16 mouse cellular contexts compared by ENCODE assay signal in genomic region chr14:115477360-115477759, GRCm38 (mm10).
A peak's percentile ranks its signal among the peaks of the same experiment; 100 is the strongest.
DNase-seq lines count a peak whose midpoint lies in the region; ATAC-seq and TF ChIP-seq lines count a peak whose summit lies in the region.
"Had no signal": no experiment of that assay in that cellular context is flagged by ENCODE, and none has a peak within 500 bp of the region (broad histone marks: within the 10 kb centered on the region; RNA-seq: fewer than 3 reads in every experiment).

No protein-coding gene starts in this region.

- H3K27ac ChIP-seq in embryonic facial prominence, embryonic 14.5 days (replicated peaks; ENCODE audit: low read depth, low read length) = no peak overlapping the region
- no peak overlapping the region for H3K27ac ChIP-seq in embryonic facial prominence, embryonic 10.5 days (replicated peaks)
- no peak overlapping the region for H3K27ac ChIP-seq in heart, postnatal 0 days (ENCODE audit: low read depth)
- no peak overlapping the region for H3K27ac ChIP-seq in heart, adult 2 months
- no peak overlapping the region for H3K27ac ChIP-seq in lung, postnatal 0 days (ENCODE audit: low read length)
- no peak overlapping the region for H3K27ac ChIP-seq in limb, embryonic 15.5 days
- H3K27ac ChIP-seq in thymus, adult 2 months (ENCODE audit: control insufficient read depth, insufficient read depth, low read length) = no peak overlapping the region
- H3K27ac ChIP-seq: left cerebral cortex, adult 2 months; liver, embryonic 14.5 days; midbrain, embryonic 13.5 days; neural tube, embryonic 15.5 days had no signal

- TF ChIP-seq POLR2A in heart, adult 2 months (IDR thresholded peaks at IDR 0.05; ENCODE audit: insufficient read depth, low read depth, low read length) = no peak
- TF ChIP-seq POLR2A in thymus, adult 2 months (IDR thresholded peaks at IDR 0.05; ENCODE audit: control insufficient read depth, extremely low read depth, insufficient read depth, low read length, poor library complexity) = no peak

- intact Hi-C loops in heart, adult 2 months (cut with DNase I) = no loop called here

- DNase-seq in embryonic facial prominence, embryonic 14.5 days (ENCODE audit: low spot score) = peak; percentile 60
- no peak for DNase-seq in embryonic facial prominence, embryonic 10.5 days (ENCODE audit: low spot score)
- no peak for DNase-seq in heart, postnatal 0 days (ENCODE audit: low spot score)
- no peak for DNase-seq in heart, adult 2 months
- no peak for DNase-seq in lung, postnatal 0 days (ENCODE audit: low spot score)
- no peak for DNase-seq in lung, adult 18-20 months
- DNase-seq in thymus, adult 2 months = no peak
- DNase-seq: adrenal gland, adult 2 months; cerebellum, postnatal 36 days; kidney, adult 2 months; thymus, postnatal 14 days had no signal

- no peak for TF ChIP-seq EP300 in heart, postnatal 0 days (IDR thresholded peaks at IDR 0.05; ENCODE audit: low read depth)
- TF ChIP-seq EP300 in heart, adult 2 months (IDR thresholded peaks at IDR 0.05; ENCODE audit: insufficient read depth, low read depth, low read length) = no peak
- TF ChIP-seq EP300 in lung, postnatal 0 days (IDR thresholded peaks at IDR 0.05) = no peak

- peak; percentile 77 for ATAC-seq in embryonic facial prominence, embryonic 14.5 days (ENCODE audit: low read depth)
- peak; percentile 30; the same call in 1 of the 2 replicates for ATAC-seq in heart, postnatal 0 days (ENCODE audit: insufficient read depth, low read depth)
- ATAC-seq in lung, postnatal 0 days = no peak; the same call in 1 of the 2 replicates
- ATAC-seq in limb, embryonic 15.5 days (ENCODE audit: insufficient number of reproducible peaks, low FRiP score, low TSS enrichment, low read depth) = no peak
- ATAC-seq: midbrain, embryonic 13.5 days had no signal

- 53% methylated on average over 14 of the region's 14 CpGs for WGBS in embryonic facial prominence, embryonic 14.5 days
- WGBS in embryonic facial prominence, embryonic 10.5 days = 80% methylated on average over 14 of the region's 14 CpGs
- WGBS in heart, postnatal 0 days = 24% methylated on average over 14 of the region's 14 CpGs
- 48% methylated on average over 14 of the region's 14 CpGs for WGBS in heart, adult 2 months
- 38% methylated on average over 14 of the region's 14 CpGs for WGBS in lung, postnatal 0 days
- 45% methylated on average over 14 of the region's 14 CpGs for WGBS in limb, embryonic 15.5 days
- WGBS in thymus, adult 2 months = 82% methylated on average over 14 of the region's 14 CpGs

- no peak overlapping the region for H3K9ac ChIP-seq in embryonic facial prominence, embryonic 14.5 days (ENCODE audit: low read depth, low read length)
- H3K9ac ChIP-seq in heart, postnatal 0 days (replicated peaks; ENCODE audit: low read depth, low read length) = no peak overlapping the region
- no peak overlapping the region for H3K9ac ChIP-seq in heart, adult 2 months (ENCODE audit: low read depth, low read length)
- no peak overlapping the region for H3K9ac ChIP-seq in lung, postnatal 0 days (replicated peaks; ENCODE audit: low read depth)
- H3K9ac ChIP-seq in limb, embryonic 15.5 days = no peak overlapping the region
- H3K9ac ChIP-seq: liver, embryonic 14.5 days; midbrain, embryonic 13.5 days; neural tube, embryonic 15.5 days had no signal

- no peaks in the 10 kb centered on the region for H3K9me3 ChIP-seq in embryonic facial prominence, embryonic 14.5 days (ENCODE audit: control insufficient read depth, low read length)
- no peaks in the 10 kb centered on the region for H3K9me3 ChIP-seq in embryonic facial prominence, embryonic 10.5 days
- H3K9me3 ChIP-seq in heart, postnatal 0 days (replicated peaks; ENCODE audit: control insufficient read depth, low read length) = no peaks in the 10 kb centered on the region
- H3K9me3 ChIP-seq in lung, postnatal 0 days (ENCODE audit: low read length) = no peaks in the 10 kb centered on the region
- H3K9me3 ChIP-seq in limb, embryonic 15.5 days = no peaks in the 10 kb centered on the region
- H3K9me3 ChIP-seq: midbrain, embryonic 13.5 days; neural tube, embryonic 15.5 days had no signal

- 0 out of 2 replicates have a peak, but pooled peaks cover 3% of the 10 kb centered on the region for H3K4me1 ChIP-seq in embryonic facial prominence, embryonic 14.5 days (ENCODE audit: control insufficient read depth, insufficient read depth, low read length)
- 0 out of 2 replicates have a peak, but pooled peaks cover 5% of the 10 kb centered on the region for H3K4me1 ChIP-seq in embryonic facial prominence, embryonic 10.5 days
- no peaks in the 10 kb centered on the region for H3K4me1 ChIP-seq in heart, postnatal 0 days (ENCODE audit: control insufficient read depth, insufficient read depth)
- H3K4me1 ChIP-seq in heart, adult 2 months (ENCODE audit: control insufficient read depth, insufficient read depth, low read length) = no peaks in the 10 kb centered on the region
- H3K4me1 ChIP-seq in lung, postnatal 0 days (ENCODE audit: insufficient read depth, low read depth, low read length) = no peaks in the 10 kb centered on the region
- 0 out of 2 replicates have a peak, but pooled peaks cover 4% of the 10 kb centered on the region for H3K4me1 ChIP-seq in limb, embryonic 15.5 days
- no peaks in the 10 kb centered on the region for H3K4me1 ChIP-seq in thymus, adult 2 months (replicated peaks; ENCODE audit: control insufficient read depth, insufficient read depth, low read length)
- H3K4me1 ChIP-seq: midbrain, embryonic 13.5 days; neural tube, embryonic 15.5 days had no signal

- no peaks in the 10 kb centered on the region for H3K79me2 ChIP-seq in heart, adult 2 months (replicated peaks; ENCODE audit: control insufficient read depth, insufficient read depth, low read length)

- no peaks in the 10 kb centered on the region for H3K36me3 ChIP-seq in embryonic facial prominence, embryonic 14.5 days (ENCODE audit: control insufficient read depth, insufficient read depth, low read length)
- H3K36me3 ChIP-seq in embryonic facial prominence, embryonic 10.5 days (replicated peaks) = no peaks in the 10 kb centered on the region
- no peaks in the 10 kb centered on the region for H3K36me3 ChIP-seq in heart, postnatal 0 days (replicated peaks; ENCODE audit: control insufficient read depth, insufficient read depth, low read length)
- H3K36me3 ChIP-seq in heart, adult 2 months (ENCODE audit: control insufficient read depth, insufficient read depth, low read length) = no peaks in the 10 kb centered on the region
- no peaks in the 10 kb centered on the region for H3K36me3 ChIP-seq in lung, postnatal 0 days (ENCODE audit: insufficient read depth, low read length)
- no peaks in the 10 kb centered on the region for H3K36me3 ChIP-seq in limb, embryonic 15.5 days
- no peaks in the 10 kb centered on the region for H3K36me3 ChIP-seq in thymus, adult 2 months (ENCODE audit: control insufficient read depth, insufficient read depth, low read length)
- H3K36me3 ChIP-seq: midbrain, embryonic 13.5 days; neural tube, embryonic 15.5 days had no signal

- H3K4me3 ChIP-seq in embryonic facial prominence, embryonic 14.5 days (ENCODE audit: low read depth, low read length) = no peak overlapping the region
- no peak overlapping the region for H3K4me3 ChIP-seq in embryonic facial prominence, embryonic 10.5 days
- no peak overlapping the region for H3K4me3 ChIP-seq in heart, postnatal 0 days (ENCODE audit: low read depth, low read length)
- H3K4me3 ChIP-seq in heart, adult 2 months = no peak overlapping the region
- H3K4me3 ChIP-seq in lung, postnatal 0 days (ENCODE audit: low read depth, low read length) = no peak overlapping the region
- H3K4me3 ChIP-seq in limb, embryonic 15.5 days = no peak overlapping the region
- no peak overlapping the region for H3K4me3 ChIP-seq in thymus, adult 2 months (ENCODE audit: control insufficient read depth, insufficient read depth, low read length)
- H3K4me3 ChIP-seq: left cerebral cortex, adult 2 months; midbrain, embryonic 13.5 days; neural tube, embryonic 15.5 days had no signal

- TF ChIP-seq CTCF in heart, postnatal 0 days (IDR thresholded peaks at IDR 0.05; ENCODE audit: low read depth) = no peak
- TF ChIP-seq CTCF in heart, adult 2 months (IDR thresholded peaks at IDR 0.05) = no peak
- TF ChIP-seq CTCF in lung, postnatal 0 days (IDR thresholded peaks at IDR 0.05) = no peak
- no peak for TF ChIP-seq CTCF in thymus, adult 2 months (IDR thresholded peaks at IDR 0.05; ENCODE audit: borderline replicate concordance, control insufficient read depth, extremely low read depth, insufficient read depth, low read length, poor library complexity)

- H3K4me2 ChIP-seq in embryonic facial prominence, embryonic 14.5 days (ENCODE audit: low read depth, low read length) = peak overlapping the region; percentile 31; the same call in 1 of the 2 replicates
- H3K4me2 ChIP-seq in heart, postnatal 0 days (ENCODE audit: low read depth, low read length) = peak overlapping the region; percentile 31; the same call in 1 of the 2 replicates
- 0 out of 2 replicates have a peak overlapping the region, but pooled peaks have one; percentile 3 for H3K4me2 ChIP-seq in lung, postnatal 0 days (replicated peaks; ENCODE audit: low read depth, low read length)
- H3K4me2 ChIP-seq in limb, embryonic 15.5 days = peak overlapping the region; percentile 31; the same call in 1 of the 2 replicates
- H3K4me2 ChIP-seq: midbrain, embryonic 13.5 days; neural tube, embryonic 15.5 days had no signal

- no peaks in the 10 kb centered on the region for H3K27me3 ChIP-seq in embryonic facial prominence, embryonic 14.5 days (replicated peaks; ENCODE audit: control insufficient read depth, insufficient read depth, low read length)
- no peaks in the 10 kb centered on the region for H3K27me3 ChIP-seq in embryonic facial prominence, embryonic 10.5 days (replicated peaks; ENCODE audit: low read depth, poor library complexity, severe bottlenecking)
- no peaks in the 10 kb centered on the region for H3K27me3 ChIP-seq in heart, postnatal 0 days (ENCODE audit: control insufficient read depth, insufficient read depth, low read length)
- H3K27me3 ChIP-seq in heart, adult 2 months (ENCODE audit: control insufficient read depth, insufficient read depth, low read length) = no peaks in the 10 kb centered on the region
- H3K27me3 ChIP-seq in lung, postnatal 0 days (replicated peaks; ENCODE audit: insufficient read depth, low read length) = no peaks in the 10 kb centered on the region
- H3K27me3 ChIP-seq in limb, embryonic 15.5 days = no peaks in the 10 kb centered on the region
- no peaks in the 10 kb centered on the region for H3K27me3 ChIP-seq in thymus, adult 2 months (ENCODE audit: control insufficient read depth, insufficient read depth, low read length)
- H3K27me3 ChIP-seq: midbrain, embryonic 13.5 days; neural tube, embryonic 15.5 days had no signal

Comparison
In these comparisons a context has a peak if more than half of its experiments do, and no peak if none do; other contexts are left out.
1. ATAC-seq: peak in embryonic facial prominence, embryonic 14.5 days (single experiment) and heart, postnatal 0 days (single experiment); none in lung, postnatal 0 days (single experiment) and limb, embryonic 15.5 days (single experiment).
2. Peak in every context shown above with its lines, with median percentiles within 50 percentile points of each other: H3K4me2 ChIP-seq.